Mouse (Mus musculus): ENCODE results near the gene Gse1. TPM values are rescaled to one million over a fixed set of nuclear protein-coding genes. Genes with fewer than 3 reads are reported as not detected.
A peak's percentile ranks its signal among the peaks of the same experiment; 100 is the strongest.

The Gse1 gene
- polyA plus RNA-seq, 1 experiment from 2014 or later, result 28.8 TPM

GRCm38 (mm10) chr8:120549922-120550321 is 321.7 kb downstream of the Gse1 start:
- H3K27me3 ChIP-seq, result peaks cover 18% of the 10 kb centered on the region; the same call in 1 of the 2 replicates
- 10% methylated on average over 11 of the region's 11 CpGs for WGBS
- H3K4me1 ChIP-seq, result peaks cover 100% of the 10 kb centered on the region
- peak overlapping the region; percentile 50 for H3K4me2 ChIP-seq (replicated peaks)
- H3K27ac ChIP-seq (replicated peaks), result peak overlapping the region; percentile 93
- peak overlapping the region; percentile 26 for H3K4me3 ChIP-seq
- H3K9me3 ChIP-seq, result no peaks in the 10 kb centered on the region
- H3K9ac ChIP-seq (replicated peaks), result peak overlapping the region; percentile 51
- ATAC-seq (ENCODE audit: low FRiP score, low read depth), result peak; percentile 58
- peaks cover 13% of the 10 kb centered on the region for H3K36me3 ChIP-seq

GRCm38 (mm10) chr8:120550430-120550829 is 322.2 kb downstream of the Gse1 start:
- Histone ChIP-seq H3K9ac (replicated peaks) (peak overlapping the region; percentile 43; the same call in 1 of the 2 replicates), H3K27me3 (peaks cover 18% of the 10 kb centered on the region; the same call in 1 of the 2 replicates), H3K4me2 (replicated peaks) (peak overlapping the region; percentile 50), H3K4me1 (peaks cover 100% of the 10 kb centered on the region), H3K27ac (replicated peaks) (peak overlapping the region; percentile 93), H3K36me3 (peaks cover 13% of the 10 kb centered on the region), H3K4me3 (0 out of 2 replicates have a peak overlapping the region, but pooled peaks have one; percentile 2), H3K9me3 (no peaks in the 10 kb centered on the region)
- WGBS, result 19% methylated on average over 12 of the region's 12 CpGs
- no peak for ATAC-seq (ENCODE audit: low FRiP score, low read depth)

GRCm38 (mm10) chr8:120550937-120551676 is 322.9 kb downstream of the Gse1 start:
- H3K36me3 ChIP-seq, result peaks cover 13% of the 10 kb centered on the region
- 76% methylated on average over 11 of the region's 11 CpGs for WGBS
- no peak overlapping the region for H3K4me3 ChIP-seq
- no peak overlapping the region for H3K9ac ChIP-seq (replicated peaks)
- H3K4me2 ChIP-seq (replicated peaks), result peak overlapping the region; percentile 50; the same call in 1 of the 2 replicates
- peaks cover 100% of the 10 kb centered on the region for H3K4me1 ChIP-seq
- H3K27ac ChIP-seq (replicated peaks), result peak overlapping the region; percentile 93
- H3K27me3 ChIP-seq, result peaks cover 15% of the 10 kb centered on the region; the same call in 1 of the 2 replicates
- ATAC-seq (ENCODE audit: low FRiP score, low read depth), result no peak
- no peaks in the 10 kb centered on the region for H3K9me3 ChIP-seq

- Histone ChIP-seq H3K36me3 (peaks cover 13% of the 10 kb centered on the region), H3K9me3 (no peaks in the 10 kb centered on the region), H3K4me2 (replicated peaks) (no peak overlapping the region), H3K27ac (replicated peaks) (peak overlapping the region; percentile 93), H3K4me1 (peaks cover 100% of the 10 kb centered on the region), H3K27me3 (peaks cover 13% of the 10 kb centered on the region; the same call in 1 of the 2 replicates), H3K9ac (replicated peaks) (no peak overlapping the region), H3K4me3 (no peak overlapping the region)
- 93% methylated on average over 3 of the region's 3 CpGs for WGBS
- ATAC-seq (ENCODE audit: low FRiP score, low read depth), result no peak
Measured at GRCm38 (mm10) chr8:120551677-120551980, 323.4 kb downstream of the Gse1 start.

GRCm38 (mm10) chr8:120552509-120552908 is 324.3 kb downstream of the Gse1 start:
- H3K27me3 ChIP-seq, result peaks cover 9% of the 10 kb centered on the region; the same call in 1 of the 2 replicates
- WGBS, result 90% methylated on average over 11 of the region's 11 CpGs
- no peaks in the 10 kb centered on the region for H3K9me3 ChIP-seq
- H3K4me2 ChIP-seq (replicated peaks), result no peak overlapping the region
- no peak overlapping the region; the same call in 1 of the 2 replicates for H3K27ac ChIP-seq (replicated peaks)
- H3K4me1 ChIP-seq, result peaks cover 100% of the 10 kb centered on the region
- H3K9ac ChIP-seq (replicated peaks), result 0 out of 2 replicates have a peak overlapping the region, but pooled peaks have one; percentile 11
- ATAC-seq (ENCODE audit: low FRiP score, low read depth), result no peak
- H3K36me3 ChIP-seq, result peaks cover 13% of the 10 kb centered on the region
- no peak overlapping the region for H3K4me3 ChIP-seq

GRCm38 (mm10) chr8:120553441-120554123 is 325.3 kb downstream of the Gse1 start:
- H3K4me3 ChIP-seq, result no peak overlapping the region

GRCm38 (mm10) chr8:120554466-120555039 is 326.3 kb downstream of the Gse1 start:
- Histone ChIP-seq H3K9me3 (no peaks in the 10 kb centered on the region), H3K4me1 (peaks cover 100% of the 10 kb centered on the region), H3K36me3 (peaks cover 13% of the 10 kb centered on the region), H3K9ac (replicated peaks) (no peak overlapping the region), H3K4me2 (replicated peaks) (no peak overlapping the region), H3K27me3 (0 out of 2 replicates have a peak, but pooled peaks cover 8% of the 10 kb centered on the region), H3K27ac (replicated peaks) (no peak overlapping the region), H3K4me3 (no peak overlapping the region)
- WGBS, result 91% methylated on average over 18 of the region's 18 CpGs
- no peak for ATAC-seq (ENCODE audit: low FRiP score, low read depth)

More at GRCm38 (mm10) chr8:120553441-120554123, 325.3 kb downstream of the Gse1 start:
- Histone ChIP-seq H3K9ac (replicated peaks) (no peak overlapping the region), H3K4me1 (peaks cover 100% of the 10 kb centered on the region), H3K9me3 (no peaks in the 10 kb centered on the region), H3K36me3 (peaks cover 13% of the 10 kb centered on the region), H3K4me2 (replicated peaks) (no peak overlapping the region), H3K27me3 (0 out of 2 replicates have a peak, but pooled peaks cover 13% of the 10 kb centered on the region), H3K27ac (replicated peaks) (peak overlapping the region; percentile 25; the same call in 1 of the 2 replicates)
- WGBS, result 88% methylated on average over 24 of the region's 24 CpGs
- ATAC-seq (ENCODE audit: low FRiP score, low read depth), result no peak

GRCm38 (mm10) chr8:120556198-120556892 is 328.1 kb downstream of the Gse1 start:
- H3K36me3 ChIP-seq, result peaks cover 13% of the 10 kb centered on the region

GRCm38 (mm10) chr8:120557170-120557965 is 329.1 kb downstream of the Gse1 start:
- 0 out of 2 replicates have a peak overlapping the region, but pooled peaks have one; percentile 34 for H3K9ac ChIP-seq (replicated peaks)
- peaks cover 6% of the 10 kb centered on the region; the same call in 1 of the 2 replicates for H3K27me3 ChIP-seq
- H3K4me3 ChIP-seq, result no peak overlapping the region
- 47% methylated on average over 15 of the region's 15 CpGs for WGBS
- H3K9me3 ChIP-seq, result no peaks in the 10 kb centered on the region
- H3K36me3 ChIP-seq, result peaks cover 14% of the 10 kb centered on the region
- peak overlapping the region; percentile 73 for H3K27ac ChIP-seq (replicated peaks)
- H3K4me1 ChIP-seq, result peaks cover 100% of the 10 kb centered on the region
- 0 out of 2 replicates have a peak, but pooled peaks have one; percentile 10 for ATAC-seq (ENCODE audit: low FRiP score, low read depth)
- 0 out of 2 replicates have a peak overlapping the region, but pooled peaks have one; percentile 7 for H3K4me2 ChIP-seq (replicated peaks)

More at GRCm38 (mm10) chr8:120556198-120556892, 328.1 kb downstream of the Gse1 start:
- peak overlapping the region; percentile 73 for H3K27ac ChIP-seq (replicated peaks)
- WGBS, result 62% methylated on average over 20 of the region's 20 CpGs
- no peaks in the 10 kb centered on the region for H3K9me3 ChIP-seq
- H3K4me3 ChIP-seq, result no peak overlapping the region
- peak overlapping the region; percentile 34; the same call in 1 of the 2 replicates for H3K9ac ChIP-seq (replicated peaks)
- ATAC-seq (ENCODE audit: low FRiP score, low read depth), result no peak
- H3K4me2 ChIP-seq (replicated peaks), result 0 out of 2 replicates have a peak overlapping the region, but pooled peaks have one; percentile 7
- 0 out of 2 replicates have a peak, but pooled peaks cover 6% of the 10 kb centered on the region for H3K27me3 ChIP-seq
- peaks cover 100% of the 10 kb centered on the region for H3K4me1 ChIP-seq

- ATAC-seq (ENCODE audit: low FRiP score, low read depth), result no peak
- Histone ChIP-seq H3K36me3 (peaks cover 16% of the 10 kb centered on the region), H3K27me3 (peaks cover 6% of the 10 kb centered on the region; the same call in 1 of the 2 replicates), H3K27ac (replicated peaks) (peak overlapping the region; percentile 87; the same call in 1 of the 2 replicates), H3K4me3 (no peak overlapping the region), H3K9me3 (no peaks in the 10 kb centered on the region), H3K4me2 (replicated peaks) (no peak overlapping the region), H3K4me1 (peaks cover 100% of the 10 kb centered on the region), H3K9ac (replicated peaks) (no peak overlapping the region)
- WGBS, result 81% methylated on average over 4 of the region's 4 CpGs
Measured at GRCm38 (mm10) chr8:120558162-120558561, 329.9 kb downstream of the Gse1 start.

Measured in midbrain, embryonic 12.5 days (tissue).